Mouse (Mus musculus) lung, postnatal 0 days (tissue): ENCODE measurements around the gene Stap2. TPM values are rescaled to one million over a fixed set of nuclear protein-coding genes. Genes with fewer than 3 reads are reported as not detected.

Experiments
- ATAC-seq: fragments of 200-750 bp; cut with Nextera tagmentation; 2 replicates; pipeline ENCODE4 v1.8.0; 2017; ENCODE audit warnings: moderate library complexity
- DNase-seq: peaks from one replicate; pipeline ENCODE4 v3.0.0-alpha.2; 2016; ENCODE audit warnings: low spot score
- H3K27ac ChIP-seq: fragments of 300-500 bp; sonication (generic); 2 replicates; pipeline ENCODE4 v1.5.1; 2014; ENCODE audit warnings: antibody characterized with exemption, mild to moderate bottlenecking, low read length, mixed read lengths
- H3K27me3 ChIP-seq: fragments of 300-500 bp; sonication (generic); replicated peaks from 2 replicates; pipeline ENCODE4 v1.6.1; 2014; ENCODE audit warnings: low read length, mixed read lengths; ENCODE audit not compliant: insufficient read depth
- H3K36me3 ChIP-seq: fragments of 300-500 bp; sonication (generic); 2 replicates; pipeline ENCODE4 v1.6.1; 2014; ENCODE audit warnings: low read length, mixed read lengths; ENCODE audit not compliant: insufficient read depth
- H3K4me1 ChIP-seq: fragments of 300-500 bp; sonication (generic); 2 replicates; pipeline ENCODE4 v1.6.1; 2014; ENCODE audit warnings: antibody characterized with exemption, low read depth, low read length, mixed read lengths; ENCODE audit not compliant: insufficient read depth
- H3K4me2 ChIP-seq: fragments of 300-500 bp; sonication (generic); replicated peaks from 2 replicates; pipeline ENCODE4 v1.6.1; 2014; ENCODE audit warnings: low read depth, mild to moderate bottlenecking, low read length, moderate library complexity, mixed read lengths
- H3K4me3 ChIP-seq: fragments of 300-500 bp; sonication (generic); 2 replicates; pipeline ENCODE4 v1.5.1; 2014; ENCODE audit warnings: low read depth, low read length
- H3K9ac ChIP-seq: fragments of 300-500 bp; sonication (generic); replicated peaks from 2 replicates; pipeline ENCODE4 v1.6.1; 2014; ENCODE audit warnings: low read depth, mild to moderate bottlenecking
- H3K9me3 ChIP-seq: fragments of 300-500 bp; sonication (generic); 2 replicates; pipeline ENCODE4 v1.6.1; 2016; ENCODE audit warnings: low read length, mixed read lengths
- CTCF ChIP-seq: IDR thresholded peaks from 2 replicates; pipeline ENCODE4 v1.5.1; 2016; ENCODE audit warnings: antibody characterized with exemption, mild to moderate bottlenecking
- EP300 ChIP-seq: IDR thresholded peaks from 2 replicates; pipeline ENCODE4 v1.6.1; 2016; ENCODE audit warnings: antibody characterized with exemption, mild to moderate bottlenecking, control low read depth
- WGBS: fragments of 180-500 bp; shearing (Covaris S2); extraction: QIAGEN DNeasy Blood & Tissue Kit; methylation state at CpG from one replicate; pipeline ENCODE4 v1.1.7; 2014; 5-methylcytosine and 5-hydroxymethylcytosine counted together
- polyA plus RNA-seq: library from polyadenylated mRNA; unstranded; fragments of >200 nt; fragmentation: Nextera tagmentation; extraction: Ambion mirVana; gene quantifications from 2 replicates; pipeline ENCODE4 v1.2.1, GENCODE M21; 2015

The Stap2 gene
- polyA plus RNA-seq, 1 experiment from 2014 or later: 49.1 TPM

DNA sequence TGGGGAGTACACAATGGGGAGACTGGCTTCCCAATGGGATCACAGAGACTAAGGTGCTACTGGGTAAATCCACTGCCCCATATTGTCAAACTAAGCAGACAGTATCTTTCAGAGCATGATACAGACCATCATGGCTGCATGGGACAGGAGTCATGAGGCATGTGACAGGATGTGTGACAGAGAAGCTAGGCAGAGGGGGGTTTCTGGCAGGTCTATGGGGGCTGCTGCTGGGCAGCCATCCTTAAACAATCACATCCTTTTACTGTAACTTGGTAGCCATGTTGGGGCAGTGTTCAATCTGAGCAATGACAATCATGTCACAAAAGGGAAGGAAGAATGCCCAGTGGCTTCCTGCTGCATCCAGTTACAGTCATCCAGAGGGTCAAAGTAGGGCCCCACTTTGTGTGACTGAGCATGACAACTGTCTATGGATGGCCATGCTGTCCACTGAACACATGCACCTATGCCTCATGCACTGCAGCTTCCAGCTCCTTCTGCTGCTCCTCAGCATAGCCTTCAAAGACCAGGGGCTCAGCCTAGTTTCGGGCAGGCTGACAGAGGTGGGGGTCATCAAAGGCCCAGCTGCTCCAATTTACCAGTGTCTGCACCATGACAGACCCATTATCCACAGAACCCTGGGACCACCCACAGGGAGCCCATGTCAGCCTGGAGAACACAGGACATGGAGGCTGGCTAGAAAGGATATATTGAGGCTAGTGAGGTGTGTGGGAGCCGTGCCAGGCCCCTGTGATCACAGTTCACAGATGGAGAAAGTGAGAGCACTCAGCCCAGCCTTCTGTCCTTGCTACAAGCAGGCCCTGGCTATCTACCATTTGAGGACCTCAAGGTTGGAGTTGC is 17.0 kb upstream of the Stap2 start:
- H3K36me3 ChIP-seq: peaks cover 22% of the 10 kb centered on the region
- no peaks in the 10 kb centered on the region for H3K4me1 ChIP-seq
- no peaks in the 10 kb centered on the region for H3K27me3 ChIP-seq
- ATAC-seq (no peak), DNase-seq (no peak)
- H3K9me3 ChIP-seq: no peaks in the 10 kb centered on the region
- no peak overlapping the region for H3K4me3 ChIP-seq
- no peak overlapping the region for H3K27ac ChIP-seq
- no peak overlapping the region for H3K4me2 ChIP-seq
- no peak for TF ChIP-seq EP300
- no peak for TF ChIP-seq CTCF
- H3K9ac ChIP-seq: no peak overlapping the region
- WGBS: 86% methylated on average over 2 of the region's 2 CpGs

DNA sequence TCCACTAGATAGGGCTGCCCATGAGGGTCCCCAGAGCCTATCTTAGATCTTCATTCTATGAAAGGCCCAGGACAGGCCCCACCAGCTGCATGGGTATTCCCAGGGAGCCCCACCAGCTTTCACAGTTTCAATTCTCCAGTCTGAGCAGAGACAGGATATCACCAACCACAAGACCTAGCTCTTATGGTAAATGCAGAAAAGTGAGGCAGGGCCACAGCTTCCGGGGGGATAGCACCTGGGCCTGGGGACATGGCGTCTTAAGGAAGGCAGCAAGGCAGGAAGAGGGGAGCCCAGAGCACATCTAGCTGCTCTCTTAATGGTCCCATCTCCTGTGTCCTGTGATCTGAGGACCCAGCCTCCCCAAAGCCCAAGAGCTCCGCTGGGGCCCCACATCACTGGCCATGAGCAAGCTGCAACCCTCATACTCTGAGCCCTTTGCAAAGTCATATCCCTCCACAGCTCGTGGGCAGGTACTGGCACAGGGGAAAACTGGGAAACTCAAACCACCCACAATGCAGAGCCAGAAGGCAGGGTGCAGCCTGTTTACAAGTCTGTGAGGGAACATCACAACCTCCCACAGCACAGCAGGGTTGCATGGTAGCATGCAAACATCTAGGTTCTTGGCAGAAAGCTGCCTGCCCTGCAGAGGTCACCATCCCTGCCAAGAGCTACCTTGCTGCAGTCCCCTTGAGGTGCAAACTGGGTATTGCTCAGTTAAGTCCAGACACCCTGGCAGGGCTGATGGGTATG is 16.0 kb upstream of the Stap2 start:
- no peak for TF ChIP-seq CTCF
- TF ChIP-seq EP300: no peak
- H3K9ac ChIP-seq: no peak overlapping the region; the same call in 1 of the 2 replicates
- no peak for DNase-seq
- no peak overlapping the region for H3K4me3 ChIP-seq
- H3K4me1 ChIP-seq: no peaks in the 10 kb centered on the region
- 86% methylated on average over 4 of the region's 4 CpGs for WGBS
- H3K36me3 ChIP-seq: peaks cover 31% of the 10 kb centered on the region
- no peaks in the 10 kb centered on the region for H3K9me3 ChIP-seq
- no peak overlapping the region for H3K4me2 ChIP-seq
- no peak for ATAC-seq
- H3K27ac ChIP-seq: no peak overlapping the region
- no peaks in the 10 kb centered on the region for H3K27me3 ChIP-seq

GRCm38 (mm10) chr17:56020400-56021084 is 15.2 kb upstream of the Stap2 start:
- Histone ChIP-seq H3K4me3 (no peak overlapping the region), H3K4me2 (no peak overlapping the region), H3K27me3 (no peaks in the 10 kb centered on the region), H3K9ac (no peak overlapping the region), H3K9me3 (no peaks in the 10 kb centered on the region), H3K27ac (no peak overlapping the region), H3K36me3 (peaks cover 38% of the 10 kb centered on the region), H3K4me1 (no peaks in the 10 kb centered on the region)
- WGBS: 88% methylated on average over 6 of the region's 6 CpGs
- DNase-seq (no peak), ATAC-seq (no peak)
- no peak for TF ChIP-seq CTCF
- TF ChIP-seq EP300: no peak

DNA sequence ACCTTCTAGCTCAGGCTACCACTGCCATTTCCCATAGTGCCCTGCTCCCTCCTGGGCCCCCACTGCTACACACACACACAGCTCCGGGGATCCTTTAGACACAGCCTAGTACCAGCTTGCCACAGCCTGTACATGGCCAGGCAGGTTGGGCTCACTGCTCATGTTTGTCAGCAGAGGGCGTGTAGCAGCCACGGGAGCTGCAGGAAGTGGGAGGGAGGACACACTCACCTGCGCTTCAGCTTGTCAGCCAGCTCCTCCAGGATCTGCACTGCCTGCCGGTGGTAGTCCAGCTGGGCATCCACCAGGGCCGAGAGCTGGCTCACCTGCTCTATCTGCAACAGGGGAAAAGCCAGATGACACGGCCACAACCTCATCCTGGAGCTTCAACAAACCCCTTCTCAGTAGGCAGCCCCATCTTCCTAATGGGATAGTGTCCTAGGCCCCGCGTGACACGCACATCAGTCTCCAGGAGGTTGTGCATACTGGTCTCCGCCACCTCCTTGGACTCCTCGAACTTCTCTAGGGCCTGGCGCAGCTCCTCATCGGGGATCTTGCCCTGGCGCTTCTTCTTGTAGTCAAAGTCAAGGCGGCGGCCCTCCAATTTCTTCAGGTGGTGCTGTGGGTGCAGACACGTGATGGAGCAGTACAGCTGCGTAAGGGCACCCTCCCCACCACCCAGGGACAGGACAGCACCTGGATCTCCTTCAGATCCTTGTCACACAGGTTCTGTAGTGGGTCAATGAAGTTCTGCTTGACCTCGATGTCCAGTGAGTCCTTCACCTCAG is 13.2 kb upstream of the Stap2 start:
- Histone ChIP-seq H3K9ac (no peak overlapping the region), H3K4me2 (no peak overlapping the region), H3K27me3 (no peaks in the 10 kb centered on the region), H3K36me3 (peaks cover 45% of the 10 kb centered on the region), H3K4me1 (no peaks in the 10 kb centered on the region), H3K9me3 (no peaks in the 10 kb centered on the region), H3K4me3 (no peak overlapping the region), H3K27ac (no peak overlapping the region)
- WGBS: 68% methylated on average over 20 of the region's 20 CpGs
- ATAC-seq (peak; percentile 46), DNase-seq (peak; percentile 39)
- TF ChIP-seq EP300 (no peak), CTCF (peak; percentile 61)

GRCm38 (mm10) chr17:56017848-56018247 is 12.5 kb upstream of the Stap2 start:
- WGBS: 82% methylated on average over 7 of the region's 7 CpGs
- Histone ChIP-seq H3K27ac (no peak overlapping the region), H3K4me1 (no peaks in the 10 kb centered on the region), H3K9ac (no peak overlapping the region), H3K4me2 (no peak overlapping the region), H3K27me3 (no peaks in the 10 kb centered on the region), H3K4me3 (no peak overlapping the region), H3K36me3 (peaks cover 45% of the 10 kb centered on the region), H3K9me3 (no peaks in the 10 kb centered on the region)
- TF ChIP-seq CTCF (no peak), EP300 (no peak)
- ATAC-seq (no peak), DNase-seq (no peak)
